Mouse (Mus musculus): ENCODE measurements around the gene Krt18. TPM values are rescaled to one million over a fixed set of nuclear protein-coding genes. Genes with fewer than 3 reads are reported as not detected.

Krt18 gene
- polyA plus RNA-seq (2017; shearing (Covaris generic)), result 1 to 10 TPM in 1 of 2 experiments, under 1 TPM in 1; 0.71 to 6.2 TPM

DNA sequence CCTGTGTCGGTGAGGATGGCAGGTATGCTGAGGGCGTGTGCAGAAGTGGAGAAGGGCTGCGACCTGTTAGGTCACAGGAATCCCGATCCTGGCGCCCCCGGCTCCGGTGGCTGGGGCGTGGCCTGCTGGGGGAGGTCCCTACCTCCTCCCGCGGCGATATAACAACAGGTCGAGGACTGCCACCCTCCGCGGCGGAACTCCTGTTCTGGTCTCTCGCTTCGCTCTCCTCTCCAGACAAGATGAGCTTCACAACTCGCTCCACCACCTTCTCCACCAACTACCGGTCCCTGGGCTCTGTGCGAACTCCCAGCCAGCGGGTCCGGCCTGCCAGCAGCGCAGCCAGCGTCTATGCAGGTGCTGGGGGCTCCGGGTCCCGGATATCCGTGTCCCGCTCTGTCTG lies at the start of gene Krt18:
Krt18 (plus strand) TSS at position 141 of the 400 bp plus-strand sequence.

DNA sequence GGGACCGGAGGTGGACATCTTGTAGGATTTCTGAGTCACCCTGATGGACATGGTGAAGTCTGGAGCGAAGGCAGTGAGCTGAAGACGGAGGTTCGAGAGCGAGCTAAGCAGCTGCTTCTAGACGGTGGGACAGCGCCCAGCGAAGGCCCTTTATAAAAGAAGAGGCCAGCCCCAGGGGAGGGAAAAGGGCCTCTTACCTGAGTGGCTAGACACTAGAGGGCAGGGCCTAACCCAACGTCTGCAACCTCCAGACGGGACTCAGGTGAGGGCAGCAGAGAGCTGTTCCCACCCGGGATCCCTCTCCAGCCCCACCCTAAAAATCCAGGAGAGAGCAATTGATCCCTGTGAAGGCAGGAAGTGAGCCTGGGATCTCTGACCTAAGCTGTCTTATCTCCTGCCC lies 23.8 kb upstream of the Krt18 start, which contains the start of gene Krt8:
Krt8 (minus strand) TSS at position 294 of the 400 bp plus-strand sequence.

DNA sequence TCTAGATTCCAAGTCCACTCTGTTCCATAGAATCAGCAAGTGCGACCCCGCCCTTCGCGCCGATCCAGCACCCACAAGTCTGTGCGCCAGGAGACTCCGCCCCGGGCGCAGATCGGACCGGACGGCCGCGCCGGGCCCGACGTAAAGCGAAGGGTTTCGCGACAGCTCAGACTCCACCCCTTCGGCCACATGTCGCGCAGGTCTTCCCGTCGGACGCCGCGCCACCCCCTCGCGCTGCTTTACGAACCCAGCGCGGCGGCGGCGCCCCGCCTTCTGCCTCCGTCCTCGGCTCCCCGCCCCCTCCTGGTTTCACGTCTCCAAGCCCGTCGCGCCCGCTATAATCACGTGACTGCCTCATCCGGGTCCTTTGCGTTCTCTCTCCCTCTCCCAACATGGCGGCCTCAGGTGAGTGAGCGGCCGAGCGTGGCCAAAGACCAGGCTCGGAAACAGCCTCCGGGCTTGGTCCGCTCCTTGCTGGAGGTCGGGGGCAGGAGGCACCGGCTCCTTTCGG lies 45.6 kb downstream of the Krt18 start, which contains the start of gene Eif4b:
Eif4b (plus strand) TSS at position 215 of the 511 bp plus-strand sequence.

Other genes starting within 250 kb of the Krt18 start
- under 1 TPM; 0.08 to 0.43 TPM for gene Krt72, start 241.7 kb upstream of the Krt18 start, polyA plus RNA-seq (2017; shearing (Covaris generic))
- gene Krt73, start 225.8 kb upstream of the Krt18 start, polyA plus RNA-seq (2017; shearing (Covaris generic)), result under 1 TPM; 0.12 to 0.18 TPM
- gene Krt2, start 210.0 kb upstream of the Krt18 start, polyA plus RNA-seq (2017; shearing (Covaris generic)), result under 1 TPM; 0.06 to 0.92 TPM
- gene Krt1, start 177.4 kb upstream of the Krt18 start, polyA plus RNA-seq (2017; shearing (Covaris generic)), result under 1 TPM; 0.12 to 0.22 TPM
- not detected for gene Krt77, start 158.5 kb upstream of the Krt18 start, polyA plus RNA-seq (2017; shearing (Covaris generic))
- under 1 TPM in 1 of 2 experiments, not detected in 1; 0.61 TPM for gene Krt76, start 135.3 kb upstream of the Krt18 start, polyA plus RNA-seq (2017; shearing (Covaris generic))
- under 1 TPM; 0.07 to 0.56 TPM for gene Krt4, start 103.4 kb upstream of the Krt18 start, polyA plus RNA-seq (2017; shearing (Covaris generic))
- gene Krt79, start 87.9 kb upstream of the Krt18 start, polyA plus RNA-seq (2017; shearing (Covaris generic)), result 1 to 10 TPM in 1 of 2 experiments, not detected in 1; 4.3 TPM
- gene Krt78, start 73.9 kb upstream of the Krt18 start, polyA plus RNA-seq (2017; shearing (Covaris generic)), result not detected
- 1 to 10 TPM; 1.7 to 2.4 TPM for gene Krt8, start 23.7 kb upstream of the Krt18 start, polyA plus RNA-seq (2017; shearing (Covaris generic))
- gene Eif4b, start 45.6 kb downstream of the Krt18 start, polyA plus RNA-seq (2017; shearing (Covaris generic)), result 10 to 100 TPM; 96.9 to 97.9 TPM
- 1 to 10 TPM; 2.7 to 3.6 TPM for gene Tns2, start 72.2 kb downstream of the Krt18 start, polyA plus RNA-seq (2017; shearing (Covaris generic))
- gene Spryd3, start 108.1 kb downstream of the Krt18 start, polyA plus RNA-seq (2017; shearing (Covaris generic)), result 10 to 100 TPM; 55.1 to 62.1 TPM
- gene Igfbp6, start 116.2 kb downstream of the Krt18 start, polyA plus RNA-seq (2017; shearing (Covaris generic)), result 1 to 10 TPM in 1 of 2 experiments, not detected in 1; 1.7 TPM
- 1 to 10 TPM; 2.2 TPM for gene Soat2, start 122.3 kb downstream of the Krt18 start, polyA plus RNA-seq (2017; shearing (Covaris generic))
- gene Zfp740, start 175.1 kb downstream of the Krt18 start, polyA plus RNA-seq (2017; shearing (Covaris generic)), result 100 to 1,000 TPM in 1 of 2 experiments, 10 to 100 TPM in 1; 94.4 to 103 TPM
- 10 to 100 TPM; 23.9 to 26.0 TPM for gene Csad, start 176.5 kb downstream of the Krt18 start, polyA plus RNA-seq (2017; shearing (Covaris generic))
- 1,000 to 10,000 TPM; 1,270 to 1,388 TPM for gene Itgb7, start 203.8 kb downstream of the Krt18 start, polyA plus RNA-seq (2017; shearing (Covaris generic))
- 10 to 100 TPM; 37.3 to 41.8 TPM for gene Rarg, start 229.3 kb downstream of the Krt18 start, polyA plus RNA-seq (2017; shearing (Covaris generic))
- gene Gm9918, start 242.4 kb downstream of the Krt18 start, polyA plus RNA-seq (2017; shearing (Covaris generic)), result under 1 TPM in 1 of 2 experiments, not detected in 1; 0.34 TPM